Mouse (Mus musculus) T-helper 17 cell (primary cell): ENCODE results near the gene Rhox9.

Experiments
- in situ Hi-C, 2 experiments: fragments of 300-600 bp; cut with MboI, MseI; formaldehyde crosslinking; loops; 1 replicate in 1 of 2; 2 replicates in 1 of 2; pipeline ENCODE4 v1.15.1; 2025; ENCODE audit warnings: high pct_unique_total_duplicates in 2 of 2

Rhox9 gene

GRCm38 (mm10) chrX:37901670-37902069, at the start of gene Rhox9:
Rhox9 (minus strand) TSS chrX:37901770.
- in situ Hi-C loops, result loop anchor here (5.0 kb wide), 1 partner anchor 74 kb away; the partner anchor contains the start of gene Rhox6 (in 2 of the 2)

DNA sequence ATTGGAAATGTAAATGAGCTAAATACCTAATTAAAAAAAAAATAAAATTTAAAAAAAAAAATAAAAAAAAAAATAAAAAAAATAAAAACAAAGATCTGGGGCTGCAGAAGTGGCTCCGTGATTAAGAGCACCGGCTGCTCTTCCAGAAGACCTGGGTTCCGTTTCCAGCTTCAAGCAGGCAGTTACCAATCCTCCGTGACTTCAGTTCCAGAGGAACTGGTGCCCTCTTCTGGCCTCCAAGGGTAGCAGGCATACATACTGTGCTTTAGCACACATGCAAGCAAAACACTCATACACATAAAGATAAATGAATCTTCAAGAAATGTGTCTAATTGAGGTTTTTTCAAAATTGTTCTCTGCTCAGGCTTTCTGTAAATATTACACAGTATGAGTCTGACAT, 14.7 kb upstream of the Rhox9 start:
- in situ Hi-C loops, result no loop called here

DNA sequence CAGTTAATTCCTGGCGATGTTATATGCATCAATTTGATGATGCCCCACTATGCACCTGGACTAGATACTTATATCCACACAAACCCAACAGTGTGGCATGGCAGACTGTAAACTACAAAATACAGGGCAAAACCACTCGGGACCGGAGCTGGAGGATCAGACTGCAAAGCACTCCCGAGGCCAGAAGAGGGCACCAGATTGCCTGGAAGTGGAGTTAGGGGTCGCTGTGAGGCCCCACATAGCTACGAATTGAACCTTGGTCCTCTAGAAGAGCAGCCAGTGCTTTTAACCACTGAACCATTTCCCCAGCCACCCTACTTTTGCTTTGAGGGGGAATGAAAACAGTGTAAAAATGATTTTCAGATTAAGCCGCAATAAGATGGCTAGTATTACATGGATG, 7.0 kb upstream of the Rhox9 start:
- in situ Hi-C loops, result no loop called here

GRCm38 (mm10) chrX:37903727-37904126, 2.2 kb upstream of the Rhox9 start:
- in situ Hi-C loops, result loop anchor here (5.0 kb wide), 1 partner anchor 76 kb away; the partner anchor contains the start of gene Rhox6 (in 2 of the 2)

DNA sequence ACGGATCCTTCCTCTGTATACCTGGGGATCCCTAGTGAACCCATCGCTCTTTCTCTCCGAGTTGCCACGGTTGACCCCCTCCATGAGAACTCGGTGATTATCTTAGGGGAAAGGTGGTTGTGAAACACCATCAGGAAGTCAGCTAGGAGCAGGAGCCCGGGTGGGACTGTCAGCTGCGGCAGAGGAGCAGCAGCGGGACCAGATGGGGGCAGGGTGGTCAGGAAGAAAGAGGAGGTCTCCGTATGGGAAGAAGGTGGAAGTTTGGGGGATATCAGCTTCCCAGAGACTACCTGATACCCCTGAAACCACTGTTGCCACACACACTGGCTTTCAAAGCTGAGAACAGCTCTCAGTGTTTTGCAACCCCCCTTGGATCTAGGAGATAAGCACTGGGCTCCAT, 4.4 kb downstream of the Rhox9 start, which contains the start of gene Rhox7b:
Gene Rhox7b, minus strand, starts transcription at position 101 of the 400 bp plus-strand sequence.
- in situ Hi-C loops, result loop anchor here in 1 of 2 experiments (10.0 kb wide), 1 partner anchor 142 kb away; no protein-coding TSS in a partner anchor

GRCm38 (mm10) chrX:37878844-37879243, 22.7 kb downstream of the Rhox9 start, which contains the start of gene Rhox8:
Rhox8 (minus strand) TSS chrX:37878944.
- in situ Hi-C loops, result no loop called here

- in situ Hi-C loops, result loop anchor here (5.0 to 25.0 kb wide), 3 partner anchors 61 to 609 kb away; partner anchors contain the start of gene Rhox4a (in 1 of the 2)
Measured at GRCm38 (mm10) chrX:37871641-37872040, 29.9 kb downstream of the Rhox9 start.
